Mouse (Mus musculus) splenic B cell, adult 2 months (primary cell): ENCODE data around the gene Slc6a6.

Experiments used
- DNase-seq: peaks from one replicate; pipeline ENCODE4 v3.0.0-alpha.2; 2011; ENCODE audit warnings: low read depth, low spot score
- H3K27me3 ChIP-seq: 2 replicates; pipeline ENCODE4 v1.6.1; 2012; ENCODE audit warnings: mild to moderate bottlenecking, low read length, moderate library complexity, mixed read lengths; ENCODE audit not compliant: control insufficient read depth, poor library complexity, insufficient read depth, severe bottlenecking
- H3K36me3 ChIP-seq: 2 replicates; pipeline ENCODE4 v1.6.1; 2012; ENCODE audit warnings: mild to moderate bottlenecking, low read length, moderate library complexity, mixed read lengths; ENCODE audit not compliant: control insufficient read depth, poor library complexity, insufficient read depth, severe bottlenecking

Gene Slc6a6

GRCm38 (mm10) chr6:91703459-91703858, 19.6 kb downstream of the Slc6a6 start:
- Histone ChIP-seq H3K27me3 (no peaks in the 10 kb centered on the region), H3K36me3 (peaks cover 4% of the 10 kb centered on the region)
- DNase-seq: no peak

- DNase-seq: no peak
- H3K27me3 ChIP-seq: no peaks in the 10 kb centered on the region
- peaks cover 4% of the 10 kb centered on the region for H3K36me3 ChIP-seq
Measured at GRCm38 (mm10) chr6:91704446-91704845, 20.6 kb downstream of the Slc6a6 start.

- H3K27me3 ChIP-seq: no peaks in the 10 kb centered on the region
- H3K36me3 ChIP-seq: peaks cover 4% of the 10 kb centered on the region
- peak; percentile 12 for DNase-seq
Measured at GRCm38 (mm10) chr6:91705651-91706050, 21.8 kb downstream of the Slc6a6 start.

GRCm38 (mm10) chr6:91706072-91706776, 22.4 kb downstream of the Slc6a6 start:
- H3K27me3 ChIP-seq: no peaks in the 10 kb centered on the region
- peaks cover 2% of the 10 kb centered on the region; the same call in 1 of the 2 replicates for H3K36me3 ChIP-seq
- peak; percentile 86 for DNase-seq

- no peak for DNase-seq
- no peaks in the 10 kb centered on the region for H3K27me3 ChIP-seq
- peaks cover 2% of the 10 kb centered on the region; the same call in 1 of the 2 replicates for H3K36me3 ChIP-seq
Measured at GRCm38 (mm10) chr6:91707276-91707885, 23.5 kb downstream of the Slc6a6 start.

GRCm38 (mm10) chr6:91707886-91708564, 24.2 kb downstream of the Slc6a6 start:
- peaks cover 2% of the 10 kb centered on the region; the same call in 1 of the 2 replicates for H3K36me3 ChIP-seq
- DNase-seq: no peak
- no peaks in the 10 kb centered on the region for H3K27me3 ChIP-seq

- peak; percentile 17 for DNase-seq
- Histone ChIP-seq H3K27me3 (no peaks in the 10 kb centered on the region), H3K36me3 (peaks cover 2% of the 10 kb centered on the region; the same call in 1 of the 2 replicates)
Measured at GRCm38 (mm10) chr6:91708919-91709318, 25.1 kb downstream of the Slc6a6 start.

GRCm38 (mm10) chr6:91710345-91710930, 26.6 kb downstream of the Slc6a6 start:
- peaks cover 2% of the 10 kb centered on the region; the same call in 1 of the 2 replicates for H3K36me3 ChIP-seq
- DNase-seq: no peak
- no peaks in the 10 kb centered on the region for H3K27me3 ChIP-seq

- Histone ChIP-seq H3K27me3 (no peaks in the 10 kb centered on the region), H3K36me3 (peaks cover 1% of the 10 kb centered on the region; the same call in 1 of the 2 replicates)
- no peak for DNase-seq
Measured at GRCm38 (mm10) chr6:91712097-91712854, 28.4 kb downstream of the Slc6a6 start.

GRCm38 (mm10) chr6:91712855-91713331, 29.0 kb downstream of the Slc6a6 start:
- H3K36me3 ChIP-seq: no peaks in the 10 kb centered on the region; the same call in 1 of the 2 replicates
- no peaks in the 10 kb centered on the region for H3K27me3 ChIP-seq
- peak; percentile 53 for DNase-seq

- H3K36me3 ChIP-seq: no peaks in the 10 kb centered on the region
- no peaks in the 10 kb centered on the region for H3K27me3 ChIP-seq
- DNase-seq: no peak
Measured at GRCm38 (mm10) chr6:91713370-91713896, 29.6 kb downstream of the Slc6a6 start.

- no peak for DNase-seq
- Histone ChIP-seq H3K27me3 (no peaks in the 10 kb centered on the region), H3K36me3 (no peaks in the 10 kb centered on the region)
Measured at GRCm38 (mm10) chr6:91715023-91715422, 31.2 kb downstream of the Slc6a6 start.

- H3K27me3 ChIP-seq: no peaks in the 10 kb centered on the region
Measured at GRCm38 (mm10) chr6:91715988-91716810, 32.3 kb downstream of the Slc6a6 start.

More at GRCm38 (mm10) chr6:91715988-91716810, 32.3 kb downstream of the Slc6a6 start:
- H3K36me3 ChIP-seq: no peaks in the 10 kb centered on the region
- DNase-seq: peak; percentile 12
